Mouse (Mus musculus) heart, postnatal 25 days (tissue): ENCODE measurements around the gene Fcna. TPM values are rescaled to one million over a fixed set of nuclear protein-coding genes. Genes with fewer than 3 reads are reported as not detected.

ENCODE experiments used
- DNase-seq: peaks from one replicate; pipeline ENCODE4 v3.0.0; 2022; ENCODE audit warnings: low spot score
- intact Hi-C: fragments of 180-260 bp; cut with DNase I; formaldehyde crosslinking; loops from one replicate; pipeline ENCODE4 v1.15.1; 2025
- total RNA-seq, 2 experiments: library from RNA; stranded (reverse); gene quantifications; 2 replicates each; pipeline ENCODE4 v1.2.3; 2021

The Fcna gene
- total RNA-seq, 2 experiments from 2014 or later: 4.8 to 5.8 TPM

DNA sequence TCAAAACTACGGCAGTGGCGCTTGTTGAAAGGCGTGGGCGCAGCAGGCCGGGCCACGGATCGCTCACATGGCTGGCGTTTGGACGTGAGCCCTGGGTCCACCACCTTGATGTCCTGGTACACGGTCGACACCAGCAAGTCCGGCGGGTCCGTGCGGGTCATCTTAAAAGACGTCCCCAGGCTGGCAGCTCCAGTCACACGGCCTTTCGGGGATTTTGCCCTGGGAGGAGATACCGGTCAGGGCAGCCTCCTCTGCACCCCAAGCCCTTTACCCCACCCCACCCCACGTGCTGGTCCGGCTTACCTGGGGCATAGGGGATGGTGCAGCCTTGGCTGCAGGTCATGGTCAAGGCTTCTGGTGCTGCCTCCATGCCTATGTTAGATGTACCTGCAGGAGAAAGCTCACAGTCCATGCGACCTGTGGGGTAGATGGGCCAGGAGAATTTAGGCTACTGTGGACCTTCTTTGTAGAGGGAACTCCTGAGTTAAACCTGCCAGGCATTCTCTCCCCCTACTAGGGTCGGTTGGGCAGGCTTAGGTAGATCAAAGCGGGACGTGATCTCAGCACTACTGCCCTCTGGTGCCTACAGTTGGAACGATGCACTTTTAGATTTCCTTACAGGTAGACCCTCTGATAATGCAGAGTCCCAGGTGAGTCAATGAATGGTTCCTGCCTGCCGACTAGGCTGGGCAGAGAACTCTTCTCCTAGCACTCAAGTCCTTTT is 47.9 kb downstream of the Fcna start:
- intact Hi-C loops: no loop called here
- no peak for DNase-seq

GRCm38 (mm10) chr2:25578796-25579736 is 48.8 kb downstream of the Fcna start:
- intact Hi-C loops: no loop called here
- no peak for DNase-seq

- no peak for DNase-seq
- intact Hi-C loops: no loop called here
Measured at GRCm38 (mm10) chr2:25577951-25578795, 49.7 kb downstream of the Fcna start.

DNA sequence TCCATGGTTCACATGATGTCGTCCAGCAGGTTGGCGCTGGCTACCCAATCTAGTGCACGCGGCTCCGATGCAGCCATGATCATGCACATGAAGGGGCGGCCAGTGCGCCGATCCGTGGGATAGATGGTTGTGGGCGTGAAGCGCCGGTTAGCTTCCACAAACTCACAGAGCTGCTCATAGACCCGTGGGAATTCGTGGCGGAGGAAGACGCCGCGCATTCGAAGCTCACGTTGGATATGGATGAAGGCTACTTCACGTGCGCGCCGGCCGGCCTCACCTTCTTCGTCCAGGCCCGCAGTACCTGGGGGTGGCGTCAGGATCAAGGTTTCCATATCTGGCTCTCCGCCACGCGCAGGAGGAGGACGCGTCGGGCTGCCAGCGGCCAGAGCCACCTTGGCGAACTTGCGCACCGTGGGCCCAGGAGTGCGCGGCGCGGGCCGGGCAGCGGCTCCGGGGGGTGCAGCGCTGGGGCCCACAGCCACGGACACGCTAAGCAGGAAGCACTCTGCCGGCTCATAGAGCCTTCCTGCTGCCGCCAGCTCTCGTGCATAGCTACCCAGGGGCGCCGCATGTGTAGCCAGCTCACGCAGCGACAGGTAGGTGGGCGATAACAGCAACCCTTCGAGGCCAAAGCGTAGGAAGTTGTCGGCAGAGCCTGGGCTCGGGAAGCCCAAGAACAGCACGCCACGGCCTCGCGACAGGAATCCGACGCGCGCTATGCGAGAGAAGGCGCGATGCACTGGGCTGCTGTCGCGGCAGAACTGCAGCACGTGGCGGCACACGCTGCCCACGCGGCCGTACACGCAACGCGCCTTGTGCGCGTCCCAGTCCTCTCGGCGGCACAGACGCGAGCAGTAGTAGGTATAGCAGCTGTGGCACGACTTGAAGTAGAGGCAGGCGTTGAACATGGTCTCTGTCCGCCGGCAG is 50.6 kb downstream of the Fcna start:
- intact Hi-C loops: no loop called here

GRCm38 (mm10) chr2:25576028-25576850 is 51.6 kb downstream of the Fcna start:
- DNase-seq: no peak
- intact Hi-C loops: no loop called here

More for the DNA sequence above, 50.6 kb downstream of the Fcna start:
- no peak for DNase-seq

- intact Hi-C loops: no loop called here
- DNase-seq: no peak
Measured at GRCm38 (mm10) chr2:25575432-25576027, 52.3 kb downstream of the Fcna start.

Other genes with a start within 250 kb of the Fcna start
- 10 to 100 TPM; 10.8 to 13.9 TPM for gene Entpd2, start 232.2 kb downstream of the Fcna start, total RNA-seq
- 10 to 100 TPM; 25.1 to 27.7 TPM for gene Npdc1, start 228.7 kb downstream of the Fcna start, total RNA-seq
- under 1 TPM in 1 of 2 experiments, not detected in 1; 0.34 TPM for gene Fut7, start 204.8 kb downstream of the Fcna start, total RNA-seq
- gene Abca2, start 199.3 kb downstream of the Fcna start, total RNA-seq: 10 to 100 TPM; 31.2 to 36.2 TPM
- gene Clic3, start 171.2 kb downstream of the Fcna start, total RNA-seq: 1 to 10 TPM; 2.4 to 3.6 TPM
- 10 to 100 TPM; 17.4 to 20.8 TPM for gene Paxx, start 166.9 kb downstream of the Fcna start, total RNA-seq
- 100 to 1,000 TPM; 117 to 160 TPM for gene Ptgds, start 158.0 kb downstream of the Fcna start, total RNA-seq
- not detected for gene Lcn12, start 134.1 kb downstream of the Fcna start, total RNA-seq
- 10 to 100 TPM; 85.7 to 91.2 TPM for gene Fbxw5, start 127.3 kb downstream of the Fcna start, total RNA-seq
- under 1 TPM; 0.73 to 0.75 TPM for gene C8g, start 126.3 kb downstream of the Fcna start, total RNA-seq
- gene Traf2, start 81.1 kb downstream of the Fcna start, total RNA-seq: 10 to 100 TPM; 15.4 to 17.3 TPM
- 100 to 1,000 TPM; 209 to 218 TPM for gene Edf1, start 70.2 kb downstream of the Fcna start, total RNA-seq
- gene Mamdc4, start 53.2 kb downstream of the Fcna start, total RNA-seq: 1 to 10 TPM; 1.3 to 3.2 TPM
- 10 to 100 TPM; 63.0 to 70.0 TPM for gene Phpt1, start 52.8 kb downstream of the Fcna start, total RNA-seq
- gene Ajm1, start 46.3 kb downstream of the Fcna start, total RNA-seq: under 1 TPM; 0.08 to 0.10 TPM
- 10 to 100 TPM; 61.8 to 66.1 TPM for gene Rabl6, start 19.5 kb downstream of the Fcna start, total RNA-seq
- gene Ccdc183, start 10.4 kb downstream of the Fcna start, total RNA-seq: not detected
- gene Tmem141, start 6.0 kb downstream of the Fcna start, total RNA-seq: 10 to 100 TPM; 27.9 to 31.6 TPM
- under 1 TPM; 0.73 to 0.99 TPM for gene Lcn8, start 25.1 kb upstream of the Fcna start, total RNA-seq
- gene Lcn5, start 29.9 kb upstream of the Fcna start, total RNA-seq: not detected
- gene Lcn6, start 48.8 kb upstream of the Fcna start, total RNA-seq: not detected
- gene Lcn10, start 54.7 kb upstream of the Fcna start, total RNA-seq: not detected
- gene Obp2a, start 72.0 kb upstream of the Fcna start, total RNA-seq: not detected
- gene Bmyc, start 78.7 kb upstream of the Fcna start, total RNA-seq: 10 to 100 TPM in 1 of 2 experiments, 1 to 10 TPM in 1; 9.7 to 13.7 TPM
- not detected for gene Obp2b, start 109.0 kb upstream of the Fcna start, total RNA-seq
- not detected for gene Lcn3, start 137.5 kb upstream of the Fcna start, total RNA-seq
- gene Lcn11, start 149.0 kb upstream of the Fcna start, total RNA-seq: not detected
- not detected for gene Gm13539, start 154.2 kb upstream of the Fcna start, total RNA-seq
- gene Glt6d1, start 187.8 kb upstream of the Fcna start, total RNA-seq: not detected
- gene Lcn9, start 195.1 kb upstream of the Fcna start, total RNA-seq: not detected
- not detected for gene Sohlh1, start 219.2 kb upstream of the Fcna start, total RNA-seq
- under 1 TPM; 0.25 to 0.36 TPM for gene Kcnt1, start 235.7 kb upstream of the Fcna start, total RNA-seq